Mouse (Mus musculus) layer of hippocampus, adult 8-10 months (tissue): ENCODE results near the gene Dmrt3. TPM values are rescaled to one million over a fixed set of nuclear protein-coding genes. Genes with fewer than 3 reads are reported as not detected.

ENCODE experiments used
- DNase-seq, 2 experiments: peaks; one replicate each; pipeline ENCODE4 v3.0.0; 2022; ENCODE audit warnings: low spot score in 2 of 2
- total RNA-seq, 4 experiments: library from RNA; stranded (reverse); gene quantifications; 2 replicates each; pipeline ENCODE4 v1.2.4; 2022

Dmrt3 gene
- total RNA-seq, 4 experiments from 2014 or later, result 0.31 to 0.57 (median 0.38) TPM

DNA sequence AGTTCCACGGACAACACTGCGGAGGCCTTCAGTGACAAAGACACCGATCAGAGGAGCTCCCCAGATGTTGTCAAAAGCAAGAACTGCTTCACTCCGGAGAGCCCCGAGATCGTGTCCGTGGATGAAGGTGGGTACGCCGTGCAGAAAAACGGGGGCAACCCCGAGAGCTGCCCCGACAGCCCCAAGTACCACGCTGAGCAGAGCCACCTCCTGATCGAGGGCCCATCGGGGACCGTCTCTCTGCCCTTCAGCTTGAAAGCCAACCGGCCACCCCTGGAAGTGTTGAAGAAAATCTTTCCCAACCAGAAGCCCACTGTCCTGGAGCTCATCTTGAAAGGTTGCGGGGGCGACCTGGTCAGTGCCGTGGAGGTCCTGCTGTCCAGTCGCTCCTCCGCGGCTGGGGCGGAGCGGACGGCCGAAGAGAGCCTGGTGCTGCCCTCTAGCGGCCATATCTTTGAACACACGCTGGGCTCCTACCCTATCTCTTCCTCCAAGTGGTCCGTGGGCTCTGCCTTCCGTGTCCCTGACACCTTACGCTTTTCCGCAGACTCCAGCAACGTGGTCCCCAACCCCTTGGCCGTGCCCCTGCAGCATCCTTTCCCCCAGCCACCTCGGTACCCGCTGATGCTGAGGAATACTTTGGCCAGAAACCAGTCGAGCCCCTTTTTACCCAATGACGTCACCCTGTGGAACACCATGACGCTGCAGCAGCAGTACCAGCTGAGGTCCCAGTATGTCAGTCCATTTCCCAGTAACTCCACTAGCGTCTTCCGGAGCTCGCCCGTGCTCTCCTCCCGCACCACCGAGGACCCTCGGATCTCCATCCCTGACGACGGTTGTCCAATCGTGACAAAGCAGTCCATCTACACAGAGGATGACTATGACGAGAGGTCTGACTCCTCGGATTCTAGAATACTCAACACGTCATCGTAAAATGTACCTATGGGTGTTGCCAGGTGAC lies 12.5 kb downstream of the Dmrt3 start:
- peak in 1 of 2 experiments; percentile 53 for DNase-seq

DNA sequence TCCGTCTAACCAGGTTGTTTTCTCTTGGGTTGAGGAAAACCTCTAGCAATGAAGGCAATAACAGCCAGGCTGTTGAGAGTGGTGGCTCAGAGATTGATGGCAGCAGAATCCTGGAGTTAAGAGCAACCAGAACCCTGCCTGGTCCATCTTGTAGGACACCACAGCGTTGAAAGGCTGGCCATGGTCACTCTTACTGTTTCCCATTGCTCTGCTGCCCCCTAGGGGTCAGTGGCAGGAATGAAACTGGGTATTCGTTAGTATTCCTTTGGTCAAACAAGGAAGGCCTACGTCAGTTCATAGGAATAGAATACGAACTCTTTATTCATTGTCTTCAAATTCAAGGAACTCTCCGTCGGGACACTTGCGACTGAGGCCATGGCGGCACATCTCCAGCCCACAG lies 18.4 kb downstream of the Dmrt3 start:
- peak; percentile 11 to 66 for DNase-seq

DNA sequence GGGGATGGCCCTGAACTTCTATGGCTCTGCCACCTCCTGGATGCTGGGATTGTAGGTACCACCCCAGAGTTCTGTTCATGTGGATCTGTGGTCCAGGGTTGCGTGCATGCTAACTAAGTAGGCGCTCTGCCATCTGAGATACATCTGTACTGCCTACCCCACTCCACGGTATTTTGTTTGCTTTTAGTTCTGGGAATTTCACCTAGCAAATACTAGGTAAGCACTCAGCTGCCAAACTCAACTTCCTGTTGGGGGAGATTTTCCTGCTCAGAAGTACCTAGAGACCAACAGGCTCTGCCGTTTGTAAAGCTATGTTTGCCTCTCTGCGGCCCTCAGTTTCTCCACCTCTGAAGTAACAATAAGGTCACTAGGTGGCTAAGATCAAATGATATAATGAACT lies 25.0 kb downstream of the Dmrt3 start:
- DNase-seq, result no peak

DNA sequence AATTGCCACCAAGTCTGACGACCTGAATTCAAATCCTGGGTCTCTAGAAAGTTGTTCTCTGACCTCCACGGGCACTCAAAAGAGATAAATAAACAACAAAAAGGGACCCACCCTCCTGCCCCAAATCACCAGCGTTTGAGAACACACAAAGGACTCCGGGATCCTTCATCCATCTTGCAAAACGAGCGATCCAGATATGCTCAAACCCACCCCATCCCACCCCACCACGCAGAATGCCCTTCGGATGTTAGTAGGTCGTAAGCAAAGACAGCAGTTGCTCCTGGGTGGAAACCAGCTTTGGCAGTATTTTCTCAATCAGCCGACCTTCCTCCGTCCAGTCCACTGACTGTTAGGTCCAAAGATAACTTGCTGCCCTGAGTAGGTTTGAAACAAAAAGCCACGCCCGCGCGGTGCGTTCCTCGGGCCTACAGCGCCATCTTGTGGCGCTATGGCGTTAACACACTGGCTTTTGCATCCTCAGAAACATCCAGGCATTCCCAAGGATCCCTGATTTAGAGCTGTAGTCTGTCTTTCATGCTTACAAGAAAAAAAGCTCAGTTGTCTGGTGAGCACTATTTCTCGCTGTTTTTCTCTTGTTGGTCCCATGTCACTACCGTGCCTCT lies 25.6 kb downstream of the Dmrt3 start:
- DNase-seq, result peak; percentile 16 to 63

DNA sequence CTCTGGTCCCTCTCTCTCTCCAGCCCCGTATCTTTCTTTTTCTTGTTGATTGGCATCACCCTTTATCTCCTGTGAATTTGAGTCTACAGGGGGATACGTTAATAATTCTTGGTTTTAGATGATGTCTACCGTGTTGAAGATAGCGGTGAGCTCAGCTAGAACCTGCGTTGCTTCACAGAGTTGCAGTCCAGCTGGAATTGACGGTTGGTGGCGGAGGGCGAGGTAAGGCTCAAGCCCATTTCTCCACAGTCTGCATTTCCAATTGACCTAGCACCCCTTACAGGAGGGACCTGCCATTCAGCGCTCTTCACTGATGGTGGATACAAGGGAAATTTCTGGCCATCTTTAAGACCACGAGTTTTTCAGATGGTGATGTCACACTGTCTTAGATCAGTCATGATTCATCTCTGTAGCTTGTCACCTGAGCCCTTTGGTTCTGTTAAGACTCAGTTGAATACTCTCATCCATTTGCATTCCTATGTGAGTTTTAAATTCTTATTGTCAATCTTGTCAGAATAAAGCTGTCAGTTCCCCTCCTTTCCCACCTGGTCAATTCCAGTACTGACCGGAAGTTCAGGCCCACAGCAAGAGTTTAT lies 28.8 kb downstream of the Dmrt3 start:
- DNase-seq, result no peak

DNA sequence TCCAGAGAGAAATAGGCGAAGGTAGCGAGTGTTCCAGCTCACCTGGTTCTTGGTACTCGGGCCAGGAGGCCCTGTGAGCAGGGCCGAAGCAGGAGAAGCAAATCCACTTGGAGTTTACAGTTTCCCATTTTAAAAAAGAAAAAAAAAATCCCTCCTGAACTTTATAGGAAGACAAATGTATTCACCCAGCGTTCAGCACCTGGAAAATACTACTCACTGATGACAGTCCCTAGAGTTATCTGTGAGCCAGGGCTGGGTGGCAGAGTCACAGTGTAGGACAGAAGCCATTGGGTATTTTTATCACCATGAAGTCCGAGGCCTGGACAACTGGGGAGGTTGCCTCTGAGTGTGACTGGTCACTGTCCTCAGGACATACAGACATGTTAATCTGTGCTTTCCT lies 31.7 kb downstream of the Dmrt3 start:
- no peak for DNase-seq

DNA sequence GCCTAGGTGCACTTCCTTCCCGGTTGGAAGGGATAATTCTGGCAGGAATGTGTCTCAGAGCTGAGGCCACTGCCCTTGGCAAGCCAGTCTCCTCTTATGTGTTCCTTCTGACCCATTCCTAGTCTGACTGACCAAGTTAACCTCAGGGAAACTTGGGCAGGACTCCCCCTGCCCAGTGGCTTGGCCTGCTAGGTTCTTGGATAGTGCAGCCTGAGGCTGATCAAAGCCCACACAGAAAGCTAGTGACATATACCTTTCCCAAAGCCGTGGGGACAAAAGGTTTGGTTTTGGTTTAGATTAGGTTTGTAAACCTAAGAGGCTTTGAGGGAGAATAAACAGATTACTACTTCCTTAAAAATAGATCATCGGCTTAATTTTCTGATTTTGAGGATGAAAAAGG lies 37.0 kb downstream of the Dmrt3 start:
- DNase-seq, result no peak

DNA sequence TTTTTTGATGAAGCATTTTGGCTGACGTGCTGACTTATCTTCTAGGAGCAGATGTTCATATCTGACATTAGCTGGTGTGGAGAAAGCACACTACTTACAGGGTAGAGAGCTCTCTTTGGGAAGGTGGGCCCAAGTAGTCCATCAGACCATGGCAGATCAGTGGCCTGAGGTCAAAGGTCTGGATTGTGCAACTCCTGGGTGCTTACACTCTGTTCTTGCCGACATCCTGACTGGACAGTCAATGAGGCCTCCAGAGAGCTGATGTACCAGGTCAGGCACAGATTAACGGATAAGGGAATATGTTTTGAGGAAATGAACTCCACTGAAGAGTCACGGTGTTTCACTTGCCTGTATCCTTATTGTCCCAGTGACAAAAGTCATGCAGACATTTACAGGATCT lies 38.6 kb downstream of the Dmrt3 start:
- DNase-seq, result no peak

DNA sequence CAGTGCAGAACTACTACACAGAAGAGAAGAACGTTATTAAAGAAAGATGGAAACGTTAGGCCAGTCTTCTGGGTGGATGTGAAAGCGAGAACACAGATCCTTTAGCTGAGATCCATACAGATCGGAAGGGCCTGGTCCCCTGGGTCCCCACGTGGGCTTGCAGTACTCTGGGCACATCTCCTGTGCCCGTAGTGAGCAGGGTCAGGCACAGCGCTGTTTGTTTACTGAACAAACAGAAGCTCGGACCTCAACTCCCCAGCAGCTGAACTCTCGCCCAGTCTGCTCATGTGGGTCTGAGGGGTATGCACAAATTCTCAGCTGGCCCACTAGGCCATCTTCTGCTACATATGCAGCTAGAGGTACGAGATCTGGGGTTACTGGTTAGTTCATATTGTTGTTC lies 40.4 kb downstream of the Dmrt3 start:
- no peak for DNase-seq

DNA sequence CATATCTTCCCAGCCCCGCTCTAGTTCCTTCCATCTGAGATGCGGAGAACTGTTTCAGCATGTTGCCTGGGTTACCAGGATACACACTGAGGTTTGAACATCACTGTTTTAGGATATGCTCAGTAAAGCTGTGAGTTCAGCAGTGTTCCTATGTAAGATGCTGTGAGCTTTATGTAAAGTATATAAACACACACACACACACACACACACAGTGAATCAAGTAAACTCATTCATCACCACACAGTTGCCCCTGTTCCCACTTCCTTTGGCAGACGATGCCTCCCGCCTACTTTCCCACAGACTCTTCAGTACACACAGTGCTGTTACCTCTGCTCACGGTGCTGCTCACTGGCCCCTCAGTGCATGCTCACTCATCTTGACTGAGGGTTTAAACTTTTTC lies 42.5 kb downstream of the Dmrt3 start:
- DNase-seq, result no peak

DNA sequence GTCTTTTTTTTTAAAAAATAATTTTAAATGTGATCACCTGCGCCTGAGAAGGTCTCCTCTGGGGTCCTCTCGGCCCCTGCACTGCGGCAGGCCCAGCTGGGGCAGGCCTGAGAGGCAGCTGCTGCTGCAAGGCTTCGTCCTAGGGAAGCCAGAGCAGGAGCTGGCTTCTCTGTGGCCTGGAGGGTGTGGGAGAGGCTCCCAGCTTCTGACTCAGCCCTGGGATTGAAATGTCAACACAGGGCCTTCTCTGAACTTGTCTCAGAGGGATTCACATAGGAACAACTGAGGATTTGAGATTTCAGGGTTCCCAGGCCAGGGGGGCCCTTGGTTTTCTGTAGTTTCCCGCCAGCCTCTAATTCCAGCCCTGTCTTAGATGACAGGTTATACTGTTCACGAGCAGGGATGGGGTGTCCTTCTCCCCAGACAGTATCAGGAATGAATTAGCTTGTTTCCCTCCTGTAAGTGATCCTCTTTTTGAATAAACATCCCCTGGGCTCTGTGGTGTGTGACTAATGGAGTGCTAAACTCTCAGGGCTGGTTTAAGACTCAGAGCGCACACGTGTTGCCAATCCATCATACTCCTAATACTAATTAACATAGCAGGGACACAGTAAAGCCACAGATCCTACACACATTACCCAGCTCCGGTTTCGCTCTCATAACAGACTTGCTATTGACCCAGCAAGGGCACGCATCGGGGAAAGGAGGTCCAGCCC lies 44.1 kb downstream of the Dmrt3 start:
- no peak for DNase-seq

DNA sequence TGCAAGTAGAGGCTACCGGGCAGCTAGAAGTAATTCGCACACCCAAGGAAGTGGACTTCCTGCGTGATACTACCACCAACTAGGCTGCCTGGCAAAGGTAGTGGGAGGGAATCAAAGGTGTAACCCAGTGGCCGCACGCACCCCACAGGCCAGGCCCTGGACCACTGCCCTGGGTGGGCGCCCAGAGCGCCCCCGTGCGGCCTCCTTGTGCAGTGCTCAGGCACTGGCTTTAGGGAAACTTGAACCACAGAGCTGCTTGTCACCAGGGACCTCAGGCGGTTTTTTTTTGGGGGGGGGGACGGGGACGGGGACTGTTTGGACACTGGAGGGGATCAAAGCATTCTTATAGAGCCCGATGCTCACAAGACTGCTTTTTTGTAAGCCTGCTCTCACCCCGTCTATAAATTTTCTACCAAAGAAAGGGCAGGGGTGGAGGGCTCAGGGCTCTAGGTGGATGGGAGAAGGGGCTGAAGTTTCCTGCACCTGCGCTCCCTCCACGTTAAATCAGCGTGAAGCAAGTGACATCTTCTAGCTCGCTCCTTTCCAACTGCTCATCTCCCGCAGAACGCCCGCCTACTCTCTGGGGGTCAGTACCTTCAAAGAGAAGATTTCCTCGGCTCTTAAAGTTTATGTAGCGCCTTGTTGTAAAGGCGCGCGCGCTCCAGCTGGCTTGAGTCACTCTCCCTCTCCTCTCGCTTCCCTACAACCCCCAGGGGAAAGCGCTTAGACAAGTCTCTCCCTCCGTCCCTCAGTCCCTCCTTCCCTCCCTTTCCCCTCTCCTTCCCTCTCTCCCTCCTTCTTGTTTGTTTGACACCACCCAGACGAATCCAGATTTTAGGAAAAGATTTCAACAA lies 55.6 kb downstream of the Dmrt3 start:
- no peak for DNase-seq

DNA sequence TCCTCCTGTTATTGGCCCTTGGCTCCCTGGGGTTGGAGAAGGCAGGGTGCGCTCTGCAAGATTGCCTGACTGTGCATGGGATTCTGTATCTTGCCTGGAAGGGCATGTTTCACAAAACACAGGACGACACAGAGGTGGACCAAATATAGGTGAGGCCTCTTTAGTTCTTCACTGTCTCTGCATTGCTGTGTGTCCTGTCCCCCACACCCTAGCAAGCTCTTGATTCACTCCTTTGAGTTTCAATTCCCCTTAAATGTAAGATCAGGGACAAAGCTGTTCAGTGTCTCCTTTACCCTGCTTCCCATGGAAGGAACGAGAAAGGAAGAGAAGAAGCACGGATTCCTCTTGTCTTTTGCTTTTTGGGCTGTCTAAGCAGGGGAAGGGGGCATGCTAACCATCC lies 57.7 kb downstream of the Dmrt3 start:
- no peak for DNase-seq

DNA sequence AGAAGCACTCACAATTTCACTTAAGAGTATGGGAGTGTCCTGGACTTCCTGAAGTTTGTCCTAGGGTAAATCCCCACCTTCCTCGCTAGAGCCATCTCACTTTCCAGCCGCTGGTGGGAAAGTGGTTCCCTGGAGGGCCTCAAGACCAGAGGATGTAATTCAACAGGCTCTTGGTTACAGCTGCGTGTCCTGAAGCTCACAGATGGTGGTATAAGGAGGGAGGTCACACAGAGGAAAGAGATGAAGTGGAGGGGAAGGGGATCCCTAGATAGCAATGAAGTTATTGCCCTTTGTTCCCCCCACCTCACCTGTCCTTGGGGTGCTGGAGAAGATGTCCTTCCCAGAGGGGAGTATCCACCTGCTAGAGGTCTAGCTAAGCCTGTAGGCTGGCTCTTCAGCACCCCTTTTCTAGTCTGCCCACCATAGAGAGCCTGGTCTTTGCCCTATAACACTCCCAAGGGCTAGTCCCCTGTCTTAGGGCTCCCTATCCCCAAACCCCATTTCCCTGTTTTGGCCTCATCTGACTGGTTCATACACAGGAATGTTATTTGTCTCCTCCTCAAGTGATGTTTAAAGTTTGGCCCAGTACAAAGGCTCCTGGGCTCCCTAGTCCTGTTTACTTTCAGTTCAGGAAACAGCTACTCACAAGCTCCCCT lies 59.6 kb downstream of the Dmrt3 start:
- no peak for DNase-seq

DNA sequence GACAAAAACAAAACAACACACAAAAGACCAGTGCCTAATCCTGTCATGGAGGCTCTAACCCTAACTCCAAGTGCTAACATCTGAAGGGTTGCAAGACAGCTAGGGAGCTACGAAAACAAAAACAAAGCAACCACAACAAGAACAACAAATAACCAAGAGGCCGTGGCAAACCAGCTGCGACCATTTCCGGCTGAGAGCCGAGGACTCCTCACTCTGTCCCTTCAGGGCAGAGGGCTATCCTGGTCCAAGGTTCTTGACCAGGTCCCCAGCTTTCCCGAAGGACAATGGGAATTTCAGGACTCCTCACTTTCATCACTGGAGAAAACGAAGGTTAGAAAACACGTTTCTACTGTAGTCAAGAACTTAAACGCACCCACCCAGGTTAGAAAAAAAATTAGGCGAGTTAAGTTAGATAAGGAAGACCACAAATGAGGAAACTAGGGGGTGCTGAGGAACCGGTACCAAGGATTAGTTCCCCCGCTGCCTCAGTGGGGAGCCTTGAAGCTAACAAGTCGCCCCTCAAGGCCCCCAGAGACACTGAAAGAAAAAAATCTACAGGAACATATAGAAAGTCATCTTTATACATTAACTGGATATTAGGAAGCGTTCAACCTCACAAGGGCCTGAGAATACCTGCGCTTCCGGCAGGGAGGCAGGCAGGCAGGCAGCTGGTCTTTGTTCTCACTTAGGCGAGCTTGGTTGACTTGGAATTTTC lies 60.6 kb downstream of the Dmrt3 start:
- no peak for DNase-seq

DNA sequence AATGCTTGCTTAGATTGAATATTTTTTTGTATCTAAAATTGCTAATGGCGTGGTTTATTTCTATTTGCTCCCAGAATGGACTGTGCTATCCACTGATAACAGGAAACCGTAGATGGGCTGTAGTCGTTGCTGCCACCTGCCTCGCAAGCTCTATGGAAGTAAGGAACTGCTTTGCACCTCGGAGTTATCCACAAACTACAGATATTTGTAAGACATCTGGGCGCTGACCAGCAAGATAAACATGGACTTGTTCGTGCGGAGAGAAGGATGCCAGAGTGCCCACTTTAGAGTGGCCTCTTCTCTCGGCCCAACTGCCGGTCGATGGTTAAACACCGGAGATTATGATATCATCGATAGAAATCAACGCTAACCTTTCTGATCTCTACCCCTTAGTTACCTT lies 61.6 kb downstream of the Dmrt3 start:
- no peak for DNase-seq

DNA sequence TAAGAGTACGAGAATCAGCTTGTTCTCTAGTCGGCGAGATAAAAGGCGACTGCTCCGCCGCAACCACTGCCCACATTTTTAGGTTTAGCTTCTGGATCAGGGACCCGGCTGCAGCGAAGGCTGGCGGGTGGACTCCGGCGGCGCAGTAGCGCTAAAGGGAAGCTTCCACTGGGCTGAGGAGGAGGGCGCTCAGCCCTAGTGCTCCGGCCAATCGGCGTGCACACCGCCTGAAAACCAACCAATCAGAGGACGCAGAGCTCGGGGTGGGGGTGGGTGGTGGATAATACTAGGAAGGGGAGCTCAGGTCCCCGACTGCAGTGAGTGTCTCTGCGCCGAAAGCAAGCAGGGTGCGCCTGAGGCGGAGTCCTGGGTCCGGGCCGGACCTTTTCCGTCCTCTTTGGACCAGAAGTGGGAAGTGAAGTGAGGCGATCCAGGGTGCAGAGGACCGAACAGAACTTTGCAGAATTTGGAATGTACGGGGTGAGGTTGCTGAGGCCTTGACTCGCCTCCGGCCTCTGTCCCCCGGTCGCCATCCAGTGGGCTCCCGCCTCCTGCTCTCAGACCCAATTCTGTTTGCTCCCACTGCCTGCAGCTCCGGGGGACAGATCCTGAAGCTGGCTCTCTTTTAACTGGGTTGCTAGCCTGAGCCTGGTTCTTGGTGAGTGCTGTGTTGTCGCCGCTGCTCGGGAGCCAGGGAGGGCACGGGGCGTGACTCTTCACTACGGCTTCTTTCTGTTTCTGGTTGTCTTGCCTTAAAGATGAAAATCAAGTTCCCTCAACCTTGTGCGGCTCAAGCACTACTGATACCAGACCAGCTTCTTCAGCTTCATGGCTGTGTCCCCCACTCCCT lies 62.2 kb downstream of the Dmrt3 start, which contains the start of gene Dmrt2:
TSS of gene Dmrt2 (plus strand) at position 311 of the 850 bp plus-strand sequence.
- DNase-seq, result peak in 1 of 2 experiments; percentile 17
